Mouse (Mus musculus) stomach, postnatal 0 days (tissue): ENCODE measurements around the gene Trim71. TPM values are rescaled to one million over a fixed set of nuclear protein-coding genes. Genes with fewer than 3 reads are reported as not detected.

Experiments used
- ATAC-seq: fragments of 200-750 bp; cut with Nextera tagmentation; 2 replicates; pipeline ENCODE4 v1.8.0; 2017; ENCODE audit not compliant: low FRiP score, low TSS enrichment
- DNase-seq: peaks from one replicate; pipeline ENCODE4 v3.0.0-alpha.2; 2016; ENCODE audit warnings: low spot score
- H3K27ac ChIP-seq: fragments of 300-500 bp; sonication (generic); replicated peaks from 2 replicates; pipeline ENCODE4 v1.5.1; 2014; ENCODE audit warnings: mild to moderate bottlenecking, control low read depth
- H3K27me3 ChIP-seq: fragments of 300-500 bp; sonication (generic); 2 replicates; pipeline ENCODE4 v1.6.1; 2014; ENCODE audit warnings: low read length; ENCODE audit not compliant: control insufficient read depth, insufficient read depth
- H3K36me3 ChIP-seq: fragments of 300-500 bp; sonication (generic); 2 replicates; pipeline ENCODE4 v1.6.1; 2014; ENCODE audit warnings: low read length, mixed read lengths; ENCODE audit not compliant: control insufficient read depth, insufficient read depth
- H3K4me1 ChIP-seq: fragments of 300-500 bp; sonication (generic); replicated peaks from 2 replicates; pipeline ENCODE4 v1.6.1; 2014; ENCODE audit warnings: antibody characterized with exemption; ENCODE audit not compliant: control insufficient read depth, insufficient read depth
- H3K4me2 ChIP-seq: fragments of 300-500 bp; sonication (generic); replicated peaks from 2 replicates; pipeline ENCODE4 v1.6.1; 2014; ENCODE audit warnings: low read depth, mild to moderate bottlenecking, control low read depth, moderate library complexity
- H3K4me3 ChIP-seq: fragments of 300-500 bp; sonication (generic); 2 replicates; pipeline ENCODE4 v1.5.1; 2014; ENCODE audit warnings: low read depth, low read length, control low read depth
- H3K9ac ChIP-seq: fragments of 300-500 bp; sonication (generic); 2 replicates; pipeline ENCODE4 v1.6.1; 2014; ENCODE audit warnings: mild to moderate bottlenecking, low read length, control low read depth, mixed read lengths
- H3K9me3 ChIP-seq: fragments of 300-500 bp; sonication (generic); 2 replicates; pipeline ENCODE4 v1.6.1; 2016; ENCODE audit warnings: low read length; ENCODE audit not compliant: control insufficient read depth
- CTCF ChIP-seq: IDR thresholded peaks from 2 replicates; pipeline ENCODE4 v1.5.1; 2016; ENCODE audit warnings: antibody characterized with exemption, low read depth, mild to moderate bottlenecking, moderate library complexity
- EP300 ChIP-seq: optimal IDR thresholded peaks from 2 replicates; pipeline ENCODE3; 2016; ENCODE audit warnings: antibody characterized with exemption
- WGBS: fragments of 180-500 bp; shearing (Covaris S2); extraction: QIAGEN DNeasy Blood & Tissue Kit; methylation state at CpG from one replicate; pipeline ENCODE4 v1.1.7; 2014; 5-methylcytosine and 5-hydroxymethylcytosine counted together
- polyA plus RNA-seq: library from polyadenylated mRNA; unstranded; fragments of >200 nt; fragmentation: Nextera tagmentation; extraction: Ambion mirVana; gene quantifications from 2 replicates; pipeline ENCODE4 v1.2.1, GENCODE M21; 2015

Gene Trim71
- polyA plus RNA-seq, 1 experiment from 2014 or later = 0.47 TPM

DNA sequence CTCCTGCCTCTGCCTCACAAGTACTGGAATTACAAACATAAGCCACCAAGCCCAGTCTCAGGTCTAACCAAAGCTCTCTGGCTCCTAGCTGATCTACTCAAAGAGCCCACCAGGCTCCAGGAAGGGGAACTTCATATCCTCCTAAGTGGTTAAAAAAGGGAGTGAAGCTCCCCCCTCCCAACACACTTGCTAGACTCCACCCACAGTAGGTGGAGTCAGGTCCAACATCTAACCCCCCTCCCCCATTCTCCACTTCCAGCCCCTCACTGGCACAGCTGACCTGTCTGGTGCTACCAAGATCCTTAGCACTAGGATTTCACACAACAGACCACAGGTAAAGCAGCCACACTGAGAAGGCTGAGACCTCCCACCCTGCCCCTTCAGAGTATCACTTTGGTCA is 10.3 kb downstream of the Trim71 start:
- H3K9me3 ChIP-seq = no peaks in the 10 kb centered on the region
- H3K4me2 ChIP-seq = no peak overlapping the region
- TF ChIP-seq EP300 (no peak), CTCF (no peak)
- no peak overlapping the region for H3K4me3 ChIP-seq
- no peaks in the 10 kb centered on the region for H3K27me3 ChIP-seq
- no peaks in the 10 kb centered on the region for H3K4me1 ChIP-seq
- H3K9ac ChIP-seq = no peak overlapping the region
- ATAC-seq (no peak), DNase-seq (no peak)
- no peaks in the 10 kb centered on the region for H3K36me3 ChIP-seq
- H3K27ac ChIP-seq = peak overlapping the region; percentile 30; the same call in 1 of the 2 replicates

DNA sequence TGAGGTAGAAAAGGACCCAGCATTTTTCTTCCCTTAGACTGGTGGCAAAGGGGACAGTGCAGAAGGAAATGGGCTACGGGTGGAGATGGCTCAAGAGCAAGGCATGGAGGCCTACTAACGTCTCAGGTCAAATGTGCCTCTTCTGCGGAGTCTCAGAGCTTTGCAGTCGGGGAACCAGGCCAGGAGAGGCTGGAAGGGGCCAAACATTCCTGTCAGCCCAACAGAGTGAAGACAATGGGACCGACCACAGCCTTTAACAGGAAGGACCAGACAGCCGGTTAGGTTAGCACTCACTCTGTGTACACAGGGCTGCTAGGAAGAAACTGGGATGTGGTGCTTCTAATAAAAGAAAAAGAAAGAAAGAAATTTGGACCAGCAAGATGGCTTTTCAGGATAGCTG is 14.1 kb downstream of the Trim71 start:
- no peak overlapping the region for H3K9ac ChIP-seq
- H3K27me3 ChIP-seq = no peaks in the 10 kb centered on the region
- H3K9me3 ChIP-seq = no peaks in the 10 kb centered on the region
- no peak overlapping the region for H3K27ac ChIP-seq
- no peak overlapping the region for H3K4me3 ChIP-seq
- TF ChIP-seq CTCF (no peak), EP300 (no peak)
- no peaks in the 10 kb centered on the region for H3K4me1 ChIP-seq
- H3K36me3 ChIP-seq = no peaks in the 10 kb centered on the region
- 33% methylated on average over 6 of the region's 6 CpGs for WGBS
- ATAC-seq = no peak
- no peak overlapping the region for H3K4me2 ChIP-seq
- no peak for DNase-seq

DNA sequence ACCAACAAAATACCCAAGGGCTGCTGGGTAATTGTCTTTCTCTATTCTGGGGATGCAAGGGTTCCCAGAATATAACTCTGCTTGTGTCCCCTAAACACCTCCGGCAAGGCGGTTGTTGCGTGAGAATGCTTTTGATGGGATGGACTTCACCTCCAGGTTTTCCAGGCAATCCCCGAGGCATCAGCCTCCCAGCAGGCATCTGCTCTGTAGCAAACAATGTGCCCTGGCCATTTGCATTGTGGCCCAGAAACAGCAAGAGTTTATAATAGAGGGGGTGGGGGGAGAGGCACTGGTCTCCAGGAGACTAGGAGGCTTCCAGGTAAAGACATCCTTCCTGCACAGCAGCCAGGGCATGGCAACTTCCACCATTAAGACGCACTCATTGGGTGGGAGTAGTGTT is 15.1 kb downstream of the Trim71 start:
- Histone ChIP-seq H3K27ac (no peak overlapping the region), H3K4me1 (peaks cover 2% of the 10 kb centered on the region; the same call in 1 of the 2 replicates)
- 69% methylated on average over 5 of the region's 5 CpGs for WGBS

DNA sequence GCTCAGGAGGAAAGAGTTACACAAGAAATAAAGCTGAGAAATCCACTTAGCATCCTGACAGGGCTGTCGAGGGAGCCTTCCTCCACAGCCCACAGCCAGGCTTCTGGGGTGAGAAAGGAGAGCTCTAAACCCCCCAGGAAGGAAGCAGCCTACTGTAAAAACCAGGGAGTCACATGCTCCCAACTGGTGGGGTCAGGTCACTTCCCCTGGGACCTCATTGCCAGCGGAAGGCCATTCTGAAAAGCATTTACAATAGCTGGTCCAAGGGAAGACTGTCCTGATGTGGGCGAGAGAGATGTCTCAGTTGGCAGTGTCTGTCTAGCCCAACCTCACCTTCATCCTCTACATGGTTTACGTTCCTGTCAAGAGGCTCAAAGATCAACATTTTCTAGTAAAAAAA is 15.7 kb downstream of the Trim71 start:
- Histone ChIP-seq H3K9me3 (no peaks in the 10 kb centered on the region), H3K27ac (0 out of 2 replicates have a peak overlapping the region, but pooled peaks have one; percentile 1), H3K4me3 (no peak overlapping the region), H3K27me3 (no peaks in the 10 kb centered on the region), H3K9ac (no peak overlapping the region), H3K36me3 (no peaks in the 10 kb centered on the region), H3K4me2 (no peak overlapping the region), H3K4me1 (peaks cover 2% of the 10 kb centered on the region; the same call in 1 of the 2 replicates)
- TF ChIP-seq CTCF (no peak), EP300 (no peak)
- no peak for DNase-seq
- no peak for ATAC-seq
- 62% methylated on average over 4 of the region's 4 CpGs for WGBS

More for the DNA sequence above, 15.1 kb downstream of the Trim71 start:
- no peak for ATAC-seq
- TF ChIP-seq CTCF (no peak), EP300 (no peak)
- no peak overlapping the region for H3K4me2 ChIP-seq
- no peak for DNase-seq
- H3K9me3 ChIP-seq = no peaks in the 10 kb centered on the region
- no peaks in the 10 kb centered on the region for H3K36me3 ChIP-seq
- no peak overlapping the region for H3K4me3 ChIP-seq
- no peak overlapping the region for H3K9ac ChIP-seq
- no peaks in the 10 kb centered on the region for H3K27me3 ChIP-seq

DNA sequence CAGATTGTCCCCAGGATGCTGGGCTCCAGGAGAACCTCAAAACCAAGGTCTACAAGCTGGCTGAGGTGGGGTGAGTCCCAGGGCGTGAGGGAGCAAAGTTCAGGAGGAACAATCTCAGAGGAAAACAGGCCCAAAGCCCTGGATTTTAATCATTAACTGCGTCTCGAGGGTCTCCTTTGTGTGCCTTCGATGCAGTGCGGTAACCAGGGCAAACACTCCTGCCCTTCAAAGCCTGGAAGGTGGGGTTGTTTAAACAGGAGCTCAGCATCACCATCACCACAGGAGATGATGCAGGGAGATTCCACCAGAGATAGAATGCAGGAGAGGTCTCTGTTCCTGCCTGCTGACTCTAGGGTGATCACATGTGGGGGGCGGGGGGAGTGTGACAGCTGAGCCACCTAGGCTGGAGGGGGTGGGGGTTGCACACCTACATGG is 16.5 kb downstream of the Trim71 start:
- H3K36me3 ChIP-seq = no peaks in the 10 kb centered on the region
- H3K27ac ChIP-seq = peak overlapping the region; percentile 56; the same call in 1 of the 2 replicates
- TF ChIP-seq EP300 (no peak), CTCF (no peak)
- H3K9ac ChIP-seq = no peak overlapping the region
- H3K4me2 ChIP-seq = no peak overlapping the region
- no peaks in the 10 kb centered on the region for H3K27me3 ChIP-seq
- 42% methylated on average over 6 of the region's 6 CpGs for WGBS
- H3K9me3 ChIP-seq = no peaks in the 10 kb centered on the region
- DNase-seq (peak; percentile 69), ATAC-seq (peak; percentile 56; the same call in 1 of the 2 replicates)
- no peak overlapping the region for H3K4me3 ChIP-seq
- H3K4me1 ChIP-seq = peaks cover 2% of the 10 kb centered on the region; the same call in 1 of the 2 replicates

DNA sequence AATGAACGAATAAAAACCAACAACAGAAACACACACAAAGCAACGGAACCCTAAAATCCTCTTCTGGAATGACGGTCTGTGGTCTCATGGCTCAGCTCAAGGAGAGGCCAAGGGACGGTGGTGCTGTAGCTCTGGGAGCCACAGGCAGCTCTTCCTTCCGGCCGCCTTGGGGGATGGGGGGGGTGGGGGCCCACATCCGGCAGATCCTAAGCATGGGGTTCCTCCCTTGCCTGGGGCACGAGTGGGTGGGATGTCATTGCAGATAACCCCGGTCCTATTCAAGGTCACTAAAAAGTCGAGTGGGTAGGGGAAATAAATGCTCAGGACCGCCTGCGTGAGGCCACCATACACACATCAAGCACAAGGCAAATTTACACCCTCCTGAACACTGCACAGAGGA is 17.4 kb downstream of the Trim71 start:
- Histone ChIP-seq H3K9me3 (no peaks in the 10 kb centered on the region), H3K9ac (no peak overlapping the region), H3K4me3 (no peak overlapping the region), H3K36me3 (no peaks in the 10 kb centered on the region), H3K4me1 (peaks cover 2% of the 10 kb centered on the region; the same call in 1 of the 2 replicates), H3K27me3 (no peaks in the 10 kb centered on the region), H3K4me2 (no peak overlapping the region), H3K27ac (peak overlapping the region; percentile 56; the same call in 1 of the 2 replicates)
- 60% methylated on average over 12 of the region's 12 CpGs for WGBS
- TF ChIP-seq EP300 = no peak
- no peak for TF ChIP-seq CTCF
- no peak for ATAC-seq
- no peak for DNase-seq
